Mouse (Mus musculus) bone marrow macrophage, adult 2 months (primary cell): ENCODE data around the gene Ptprcap. TPM values are rescaled to one million over a fixed set of nuclear protein-coding genes. Genes with fewer than 3 reads are reported as not detected.
A peak's percentile ranks its signal among the peaks of the same experiment; 100 is the strongest.

Experiments used
- H3K27ac ChIP-seq: 2 replicates; pipeline ENCODE4 v1.5.1; 2012; ENCODE audit warnings: low read depth, low read length; ENCODE audit not compliant: insufficient read depth
- H3K4me1 ChIP-seq: 2 replicates; pipeline ENCODE4 v1.6.1; 2012; ENCODE audit warnings: low read length; ENCODE audit not compliant: control insufficient read depth, insufficient read depth
- H3K4me3 ChIP-seq: 2 replicates; pipeline ENCODE4 v1.5.1; 2012; ENCODE audit warnings: mild to moderate bottlenecking, low read length, moderate library complexity; ENCODE audit not compliant: insufficient read depth
- CTCF ChIP-seq: IDR thresholded peaks from 2 replicates; pipeline ENCODE4 v1.5.1; 2012; ENCODE audit warnings: low read depth, mild to moderate bottlenecking, low read length, moderate library complexity
- POLR2A ChIP-seq: IDR thresholded peaks from 2 replicates; pipeline ENCODE4 v1.6.1; 2012; ENCODE audit warnings: mild to moderate bottlenecking, low read depth, low read length, borderline replicate concordance
- polyA plus RNA-seq: library from polyadenylated mRNA; stranded (reverse); fragments of >200 nt; gene quantifications from 2 replicates; pipeline ENCODE4 v1.2.4, GENCODE M21; 2012; ENCODE audit not compliant: missing spikeins, insufficient read depth, insufficient read length

Ptprcap gene
- polyA plus RNA-seq = 0.87 and 2.3 TPM in 2 replicates

DNA sequence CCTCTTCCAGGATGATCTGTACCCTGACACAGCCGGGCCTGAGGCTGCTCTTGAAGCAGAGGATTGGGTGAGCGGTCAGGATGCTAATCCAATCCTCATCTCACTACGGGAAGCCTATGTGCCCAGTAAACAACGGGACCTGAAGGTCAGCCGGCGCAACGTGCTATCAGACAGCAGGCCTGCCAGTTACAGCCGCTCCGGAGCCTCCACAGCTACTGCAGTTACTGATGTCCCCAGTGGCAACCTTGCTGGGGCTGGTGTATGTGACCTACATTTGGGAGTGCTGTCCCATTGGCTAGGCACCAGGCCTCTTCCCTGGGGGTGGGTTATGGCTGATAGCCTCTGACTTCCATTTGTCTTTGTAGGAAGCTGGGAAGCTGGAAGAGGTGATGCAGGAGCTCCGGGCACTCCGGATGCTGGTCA lies at the start of gene Ptprcap:
TSS of gene Ptprcap (plus strand) at position 373 of the 423 bp plus-strand sequence.
- TF ChIP-seq POLR2A (no peak), CTCF (no peak)
- Histone ChIP-seq H3K4me3 (no peak within 1 kb of the TSS), H3K4me1 (peaks cover 8% of the 10 kb centered on the region), H3K27ac (no peak within 1 kb of the TSS)

DNA sequence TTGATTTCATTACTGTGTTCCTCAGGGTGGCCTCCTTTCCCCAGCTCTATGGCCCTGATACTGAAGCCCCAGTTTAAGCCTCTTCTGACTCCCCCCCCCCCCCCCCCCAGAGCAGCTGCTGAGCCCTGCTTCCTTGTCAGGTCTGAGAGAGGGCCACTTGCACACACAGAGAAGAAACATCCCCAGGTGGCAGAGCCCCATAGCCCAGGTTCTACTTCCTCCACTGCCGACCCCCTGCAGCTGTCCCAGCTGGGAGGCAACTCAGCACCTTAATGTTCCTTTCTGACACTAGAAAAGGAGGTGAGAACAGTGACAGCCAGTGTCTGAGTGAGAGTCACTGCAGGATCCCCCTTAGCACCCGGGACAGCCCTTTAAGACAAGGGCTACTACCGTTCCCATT lies 49.6 kb upstream of the Ptprcap start:
- no peak for TF ChIP-seq POLR2A
- TF ChIP-seq CTCF = no peak
- peaks cover 10% of the 10 kb centered on the region; the same call in 1 of the 2 replicates for H3K4me1 ChIP-seq
- no peak overlapping the region for H3K27ac ChIP-seq
- no peak overlapping the region for H3K4me3 ChIP-seq

DNA sequence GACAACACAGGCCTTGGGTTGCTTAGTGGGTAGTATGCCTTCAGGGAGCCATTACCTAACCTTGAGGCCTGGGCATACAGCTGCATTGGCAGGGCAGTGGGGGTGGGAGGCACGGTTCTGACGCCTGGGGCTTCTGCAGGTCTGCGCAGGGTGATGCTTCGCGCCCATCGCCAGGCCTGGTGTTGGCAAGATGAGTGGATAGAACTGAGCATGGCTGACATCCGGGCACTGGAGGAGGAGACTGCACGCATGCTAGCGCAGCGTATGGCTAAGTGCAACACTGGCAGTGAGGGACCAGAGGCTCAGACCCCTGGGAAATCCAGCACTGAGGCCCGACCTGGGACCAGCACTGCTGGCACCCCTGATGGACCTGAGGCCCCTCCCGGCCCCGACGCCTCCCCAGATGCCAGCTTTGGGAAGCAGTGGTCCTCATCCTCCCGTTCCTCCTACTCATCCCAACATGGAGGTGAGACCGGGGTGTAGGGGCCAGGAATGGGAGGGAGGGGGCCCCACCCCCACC lies 48.7 kb upstream of the Ptprcap start:
- peaks cover 5% of the 10 kb centered on the region; the same call in 1 of the 2 replicates for H3K4me1 ChIP-seq
- H3K27ac ChIP-seq = no peak overlapping the region
- no peak for TF ChIP-seq POLR2A
- TF ChIP-seq CTCF = no peak
- H3K4me3 ChIP-seq = no peak overlapping the region

DNA sequence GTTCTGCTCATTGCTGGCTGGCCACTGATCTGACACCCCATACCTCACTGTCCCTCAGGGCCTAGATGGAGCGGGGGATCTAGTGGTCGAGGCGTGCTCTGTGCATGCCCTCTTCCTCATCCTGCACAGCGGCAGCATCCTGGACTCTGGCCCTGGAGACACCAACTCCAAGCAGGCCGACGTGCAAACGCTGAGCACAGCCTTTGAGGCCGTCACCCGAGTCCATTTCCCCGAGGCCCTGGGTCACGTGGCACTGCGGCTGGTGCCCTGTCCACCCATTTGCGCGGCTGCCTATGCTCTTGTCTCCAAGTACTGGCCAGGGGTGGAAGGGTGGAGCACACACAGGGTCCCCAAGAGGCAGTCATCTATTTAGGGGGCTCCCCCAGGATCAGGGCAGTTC lies 46.8 kb upstream of the Ptprcap start:
- TF ChIP-seq CTCF (no peak), POLR2A (no peak)
- Histone ChIP-seq H3K4me1 (peaks cover 6% of the 10 kb centered on the region), H3K27ac (no peak overlapping the region), H3K4me3 (no peak overlapping the region)

DNA sequence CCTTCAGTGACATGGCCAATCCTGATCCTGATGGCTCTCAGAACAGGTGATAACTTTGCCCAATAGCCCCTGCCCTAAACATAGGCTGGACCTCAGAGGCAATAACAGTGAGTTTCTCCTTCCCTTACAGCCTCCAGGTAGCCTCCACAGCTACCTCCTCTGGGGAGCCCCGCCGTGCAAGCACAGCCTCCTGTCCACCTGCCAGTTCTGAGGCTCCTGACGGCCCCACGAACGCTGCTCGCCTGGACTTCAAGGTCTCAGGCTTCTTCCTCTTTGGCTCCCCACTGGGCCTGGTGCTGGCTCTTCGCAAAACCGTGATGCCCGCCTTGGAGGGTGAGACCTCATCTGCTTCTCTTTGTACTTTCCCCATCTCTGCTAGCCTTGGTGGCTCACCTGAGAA lies 44.9 kb upstream of the Ptprcap start:
- no peak for TF ChIP-seq POLR2A
- no peak for TF ChIP-seq CTCF
- Histone ChIP-seq H3K4me3 (no peak overlapping the region), H3K27ac (no peak overlapping the region), H3K4me1 (peaks cover 22% of the 10 kb centered on the region)

DNA sequence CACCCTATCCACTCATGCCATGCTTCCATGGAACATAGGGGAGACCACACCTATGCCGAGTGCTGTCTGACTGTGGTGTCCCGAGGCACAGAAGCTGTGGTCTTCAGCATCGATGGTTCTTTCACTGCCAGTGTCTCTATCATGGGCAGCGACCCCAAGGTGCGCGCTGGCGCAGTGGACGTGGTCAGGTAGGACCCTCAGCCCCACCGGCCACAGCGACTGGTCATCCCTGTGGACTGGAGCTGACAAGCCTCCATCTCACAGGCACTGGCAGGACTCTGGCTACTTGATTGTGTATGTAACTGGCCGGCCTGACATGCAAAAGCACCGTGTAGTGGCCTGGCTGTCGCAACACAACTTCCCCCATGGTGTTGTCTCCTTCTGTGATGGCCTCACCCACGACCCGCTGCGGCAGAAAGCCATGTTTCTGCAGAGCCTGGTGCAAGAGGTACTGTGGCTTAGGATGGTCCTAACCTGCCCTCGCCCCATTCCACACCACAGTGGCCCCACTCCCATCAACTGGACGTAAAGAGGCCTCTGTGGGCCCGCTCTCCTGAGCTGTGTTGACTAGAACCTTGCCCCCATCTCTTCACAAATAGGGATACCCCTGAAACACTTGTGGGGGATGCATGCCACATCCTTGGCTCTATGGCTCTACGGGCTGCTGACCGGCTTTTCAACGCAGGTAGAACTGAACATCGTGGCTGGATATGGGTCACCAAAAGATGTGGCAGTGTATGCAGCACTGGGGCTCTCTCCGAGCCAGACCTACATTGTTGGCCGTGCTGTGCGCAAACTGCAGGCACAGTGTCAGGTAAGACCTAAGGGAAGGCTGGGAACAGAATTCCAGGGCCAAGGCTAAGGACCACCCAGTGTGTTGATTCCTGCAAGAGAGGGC lies 41.1 kb upstream of the Ptprcap start:
- TF ChIP-seq CTCF = no peak
- TF ChIP-seq POLR2A = no peak
- H3K4me3 ChIP-seq = no peak overlapping the region
- peak overlapping the region; percentile 87 for H3K27ac ChIP-seq
- peaks cover 37% of the 10 kb centered on the region for H3K4me1 ChIP-seq

DNA sequence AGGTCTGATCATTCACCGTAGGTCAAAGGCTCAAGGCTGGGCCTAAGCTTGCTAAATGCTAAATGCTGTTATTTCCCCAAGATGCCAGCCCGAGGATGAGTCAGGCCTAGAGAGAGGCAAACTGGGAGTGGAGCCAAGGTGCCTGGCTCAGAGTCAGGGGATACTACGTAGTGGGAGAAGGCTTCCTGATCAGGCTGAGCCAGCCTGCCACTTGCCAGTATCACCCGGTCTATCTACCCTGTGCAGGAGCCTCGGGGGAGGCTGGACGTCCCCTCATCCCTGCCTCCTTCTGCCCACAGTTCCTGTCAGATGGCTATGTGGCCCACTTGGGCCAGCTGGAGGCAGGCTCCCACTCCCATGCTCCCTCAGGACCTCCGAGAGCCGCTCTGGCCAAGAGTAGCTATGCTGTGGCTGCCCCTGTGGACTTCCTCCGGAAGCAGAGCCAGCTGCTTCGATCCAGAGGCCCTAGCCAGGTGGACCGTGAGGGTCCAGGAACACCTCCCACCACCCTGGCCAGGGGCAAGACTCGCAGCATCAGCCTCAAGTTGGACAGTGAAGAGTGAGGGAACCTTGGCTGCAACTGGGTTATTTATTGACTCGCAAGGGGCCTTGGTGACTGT lies 40.1 kb upstream of the Ptprcap start:
- H3K4me3 ChIP-seq = peak overlapping the region; percentile 22
- H3K4me1 ChIP-seq = peaks cover 37% of the 10 kb centered on the region
- TF ChIP-seq POLR2A (no peak), CTCF (no peak)
- H3K27ac ChIP-seq = peak overlapping the region; percentile 87

DNA sequence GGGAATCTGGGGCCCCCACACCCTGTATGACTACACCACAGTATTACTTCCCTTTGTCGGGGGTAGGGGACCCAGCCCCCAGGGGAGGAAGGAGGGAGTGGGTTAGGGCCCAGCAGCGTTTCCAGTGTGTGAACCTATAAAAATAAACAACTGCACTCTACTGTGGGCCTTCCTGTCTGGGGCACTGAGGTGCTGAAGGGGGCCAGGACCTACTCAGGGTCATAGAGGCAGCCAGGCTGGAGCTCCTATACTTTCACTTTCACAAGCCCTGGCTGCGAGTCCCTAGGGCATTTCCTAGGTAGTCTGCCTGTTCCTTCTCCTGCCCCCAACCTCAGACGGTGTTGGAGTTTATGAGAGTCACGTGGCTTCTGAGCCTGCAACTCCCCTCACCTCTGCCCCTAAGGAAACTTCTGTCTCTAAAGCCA lies 39.6 kb upstream of the Ptprcap start:
- Histone ChIP-seq H3K4me1 (peaks cover 37% of the 10 kb centered on the region), H3K27ac (peak overlapping the region; percentile 87), H3K4me3 (peak overlapping the region; percentile 22)
- TF ChIP-seq POLR2A (no peak), CTCF (no peak)

DNA sequence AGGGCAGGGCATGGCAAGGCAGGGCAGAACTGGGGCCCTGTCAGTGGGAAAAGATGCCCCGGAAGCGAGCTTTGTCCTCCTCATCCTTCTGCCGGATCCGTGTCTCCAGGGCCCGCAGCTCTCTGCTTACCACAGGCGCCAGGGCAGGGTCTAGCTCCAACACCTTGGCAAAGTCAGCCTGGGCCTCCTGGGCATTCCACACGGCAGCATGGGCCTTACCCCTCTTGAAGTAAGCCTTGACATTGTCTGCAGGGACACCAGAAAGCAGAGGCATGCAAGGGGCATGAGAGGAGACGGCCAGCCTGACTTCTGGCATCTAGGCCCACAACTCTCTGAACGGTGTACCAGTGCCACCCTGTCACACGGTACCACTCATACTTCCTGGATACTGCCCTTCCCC lies 38.9 kb upstream of the Ptprcap start:
- Histone ChIP-seq H3K4me1 (peaks cover 37% of the 10 kb centered on the region), H3K4me3 (no peak overlapping the region), H3K27ac (peak overlapping the region; percentile 87)
- TF ChIP-seq POLR2A (no peak), CTCF (no peak)
